Mouse (Mus musculus) lung, embryonic 16.5 days (tissue): Measurements from ENCODE around the gene Surf4. TPM values are rescaled to one million over a fixed set of nuclear protein-coding genes. Genes with fewer than 3 reads are reported as not detected.

ENCODE experiments used
- ATAC-seq: fragments of 200-750 bp; cut with Nextera tagmentation; 2 replicates; pipeline ENCODE4 v1.8.0; 2017; ENCODE audit warnings: low read depth, mild to moderate bottlenecking, moderate library complexity
- H3K27ac ChIP-seq: fragments of 300-500 bp; sonication (generic); 2 replicates; pipeline ENCODE4 v1.5.1; 2014; ENCODE audit warnings: mild to moderate bottlenecking, control low read depth, low read length
- H3K27me3 ChIP-seq: fragments of 300-500 bp; sonication (generic); 2 replicates; pipeline ENCODE4 v1.6.1; 2014; ENCODE audit warnings: low read depth, low read length, mixed read lengths; ENCODE audit not compliant: control insufficient read depth, insufficient read depth
- H3K36me3 ChIP-seq: fragments of 300-500 bp; sonication (generic); 2 replicates; pipeline ENCODE4 v1.6.1; 2014; ENCODE audit warnings: low read length; ENCODE audit not compliant: control insufficient read depth, insufficient read depth
- H3K4me1 ChIP-seq: fragments of 300-500 bp; sonication (generic); replicated peaks from 2 replicates; pipeline ENCODE4 v1.6.1; 2014; ENCODE audit warnings: low read length, mixed read lengths; ENCODE audit not compliant: control insufficient read depth, insufficient read depth
- H3K4me2 ChIP-seq: fragments of 300-500 bp; sonication (generic); 2 replicates; pipeline ENCODE4 v1.6.1; 2014; ENCODE audit warnings: low read depth, low read length, control low read depth
- H3K4me3 ChIP-seq: fragments of 300-500 bp; sonication (generic); 2 replicates; pipeline ENCODE4 v1.5.1; 2014; ENCODE audit warnings: mild to moderate bottlenecking, low read length, control low read depth
- H3K9ac ChIP-seq: fragments of 300-500 bp; sonication (generic); 2 replicates; pipeline ENCODE4 v1.6.1; 2014; ENCODE audit warnings: low read length, control low read depth
- H3K9me3 ChIP-seq: fragments of 300-500 bp; sonication (generic); 2 replicates; pipeline ENCODE4 v1.6.1; 2016; ENCODE audit warnings: low read length; ENCODE audit not compliant: control insufficient read depth
- WGBS: fragments of 180-500 bp; shearing (Covaris S2); extraction: QIAGEN DNeasy Blood & Tissue Kit; methylation state at CpG from one replicate; pipeline ENCODE4 v1.1.7; 2014; 5-methylcytosine and 5-hydroxymethylcytosine counted together
- polyA plus RNA-seq: library from polyadenylated mRNA; unstranded; fragments of >200 nt; fragmentation: Nextera tagmentation; extraction: Ambion mirVana; gene quantifications from 2 replicates; pipeline ENCODE4 v1.2.1, GENCODE M21; 2015

Gene Surf4
- polyA plus RNA-seq, 1 experiment from 2014 or later, result 215 TPM

DNA sequence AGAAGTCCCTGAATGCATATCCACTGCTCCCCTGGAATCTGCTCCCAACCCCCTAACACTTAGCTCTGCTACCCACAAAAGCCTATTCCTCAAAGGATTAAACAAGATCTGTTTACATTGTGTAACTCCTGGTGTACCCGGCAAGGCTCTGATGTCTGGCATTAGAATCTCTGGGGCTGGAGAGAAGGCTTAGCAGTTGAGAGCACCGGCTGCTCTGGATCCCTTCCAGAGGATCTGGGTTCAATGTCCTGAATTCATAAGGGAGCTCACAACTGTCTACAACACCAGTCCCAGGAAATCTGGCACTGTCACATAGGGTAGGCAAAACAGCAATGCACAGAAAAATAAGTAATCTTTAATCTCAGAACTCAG is 23.7 kb upstream of the Surf4 start:
- ATAC-seq, result no peak
- WGBS, result 75% methylated on average over 2 of the region's 2 CpGs

DNA sequence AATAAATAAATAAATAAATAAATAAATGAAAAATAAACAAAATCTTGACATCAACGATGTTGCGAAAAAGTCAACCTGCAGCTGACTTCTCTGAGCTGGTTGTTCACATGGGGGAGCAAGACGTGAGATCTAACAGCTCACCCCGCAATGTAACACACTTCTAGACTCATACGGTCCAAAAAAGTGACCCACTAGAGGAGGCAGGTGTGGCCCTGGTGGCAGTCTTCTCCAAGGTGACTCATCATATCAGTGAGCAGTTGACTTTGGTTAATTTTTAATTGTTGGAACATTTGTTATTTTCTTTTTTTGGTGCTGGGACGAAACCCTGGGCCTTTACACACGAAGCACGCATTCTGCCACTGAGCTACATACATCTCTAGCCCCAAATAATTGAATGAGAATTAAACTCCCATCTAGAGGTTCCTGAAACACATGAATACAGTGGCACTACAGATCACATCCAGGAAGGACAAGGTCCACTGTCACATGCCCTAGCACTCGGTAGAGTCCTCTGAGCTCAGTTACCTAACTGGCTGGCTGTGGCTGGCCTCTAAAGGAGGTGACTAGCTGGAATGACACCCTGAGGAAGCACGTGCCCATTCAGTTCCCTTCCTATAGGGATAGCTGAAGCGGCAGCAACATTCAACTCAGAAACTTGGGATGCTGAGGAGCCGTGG is 23.2 kb upstream of the Surf4 start:
- no peak overlapping the region for H3K27ac ChIP-seq
- ATAC-seq, result no peak
- H3K36me3 ChIP-seq, result peaks cover 64% of the 10 kb centered on the region
- no peaks in the 10 kb centered on the region for H3K27me3 ChIP-seq
- no peaks in the 10 kb centered on the region for H3K9me3 ChIP-seq
- no peaks in the 10 kb centered on the region for H3K4me1 ChIP-seq
- H3K9ac ChIP-seq, result no peak overlapping the region
- H3K4me2 ChIP-seq, result no peak overlapping the region
- H3K4me3 ChIP-seq, result no peak overlapping the region
- WGBS, result 90% methylated on average over 12 of the region's 12 CpGs

More for the DNA sequence above, 23.7 kb upstream of the Surf4 start:
- Histone ChIP-seq H3K9me3 (no peaks in the 10 kb centered on the region), H3K27ac (no peak overlapping the region), H3K9ac (no peak overlapping the region), H3K4me2 (no peak overlapping the region), H3K4me3 (no peak overlapping the region), H3K4me1 (no peaks in the 10 kb centered on the region), H3K27me3 (no peaks in the 10 kb centered on the region), H3K36me3 (peaks cover 64% of the 10 kb centered on the region)

DNA sequence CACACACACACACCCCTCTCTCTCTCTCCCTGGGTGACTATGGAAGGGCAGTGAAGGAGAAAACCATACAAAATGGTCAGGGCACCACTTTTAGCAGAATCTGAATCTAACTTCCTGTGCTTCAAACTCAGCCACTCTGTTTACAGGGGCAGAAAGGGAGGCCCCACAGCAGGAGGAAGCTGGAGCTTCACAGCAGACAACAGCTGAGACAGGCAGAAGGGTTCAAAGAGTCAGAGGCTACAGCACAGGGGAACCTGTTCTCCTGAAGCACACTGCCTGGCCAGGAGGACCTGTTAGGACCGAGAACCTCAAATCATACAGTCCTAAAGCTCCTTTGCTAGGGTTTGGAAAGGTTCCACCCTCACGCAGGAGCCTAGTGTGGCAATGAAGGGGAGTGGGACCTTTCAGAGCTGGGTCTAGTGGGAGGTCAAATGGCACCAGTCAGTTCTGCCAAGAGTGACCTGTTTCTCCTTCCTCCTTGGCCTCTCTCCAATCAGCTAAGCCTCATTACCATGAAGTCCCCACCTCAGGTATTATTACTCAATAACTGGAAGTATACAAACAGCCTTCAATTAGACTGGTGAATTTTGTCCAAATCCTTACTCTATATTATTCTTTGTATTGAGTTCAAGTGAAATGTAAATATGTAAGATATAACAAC is 21.1 kb upstream of the Surf4 start:
- H3K9me3 ChIP-seq, result no peaks in the 10 kb centered on the region

DNA sequence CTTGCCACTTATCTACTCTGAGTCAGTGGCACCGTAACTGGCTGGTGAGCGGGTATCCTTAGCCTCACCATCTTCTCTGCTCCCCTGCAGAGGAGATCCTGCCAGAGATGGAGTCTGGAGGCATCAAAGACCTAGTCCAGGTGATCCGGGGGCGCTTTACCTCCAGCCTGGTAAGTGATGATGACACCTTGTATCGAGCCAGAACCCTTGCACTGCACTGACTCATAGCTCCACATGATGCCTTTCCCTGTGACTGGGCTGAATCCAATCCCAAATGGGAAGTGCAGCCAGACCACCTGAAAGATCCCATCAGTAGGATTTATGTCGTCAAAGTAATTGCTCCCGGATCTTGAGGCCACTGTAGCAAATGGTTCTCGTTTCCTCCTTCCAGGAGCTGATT is 19.1 kb upstream of the Surf4 start:
- peaks cover 43% of the 10 kb centered on the region for H3K36me3 ChIP-seq

More for the DNA sequence above, 21.1 kb upstream of the Surf4 start:
- Histone ChIP-seq H3K27ac (no peak overlapping the region), H3K9ac (no peak overlapping the region), H3K36me3 (peaks cover 57% of the 10 kb centered on the region), H3K4me3 (no peak overlapping the region), H3K4me2 (no peak overlapping the region), H3K27me3 (no peaks in the 10 kb centered on the region), H3K4me1 (no peaks in the 10 kb centered on the region)
- 79% methylated on average over 2 of the region's 2 CpGs for WGBS
- no peak for ATAC-seq

DNA sequence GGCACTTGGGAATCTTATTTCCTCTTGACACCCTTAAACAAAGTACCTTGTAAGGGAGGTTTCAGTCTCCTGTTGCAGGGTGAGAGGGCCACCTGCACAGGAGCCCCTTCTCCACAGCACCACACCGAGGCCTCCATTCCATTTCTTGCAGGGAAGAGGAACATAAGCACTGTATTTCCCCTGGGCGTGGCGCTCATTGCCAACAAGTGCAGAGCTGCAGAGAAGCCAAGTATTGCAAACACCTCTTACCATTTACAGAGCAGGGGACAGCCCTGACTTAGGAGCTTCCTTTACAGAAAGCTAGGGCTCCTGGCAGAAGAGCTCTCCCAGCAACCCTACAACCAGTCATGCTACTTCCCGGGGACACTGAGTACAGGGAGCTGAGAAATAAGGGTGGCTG is 18.5 kb upstream of the Surf4 start:
- no peak for ATAC-seq
- 85% methylated on average over 4 of the region's 4 CpGs for WGBS
- Histone ChIP-seq H3K36me3 (peaks cover 38% of the 10 kb centered on the region), H3K27me3 (no peaks in the 10 kb centered on the region), H3K4me1 (no peaks in the 10 kb centered on the region), H3K4me3 (no peak overlapping the region), H3K27ac (no peak overlapping the region), H3K9me3 (no peaks in the 10 kb centered on the region), H3K9ac (no peak overlapping the region), H3K4me2 (no peak overlapping the region)

More for the DNA sequence above, 19.1 kb upstream of the Surf4 start:
- Histone ChIP-seq H3K4me3 (no peak overlapping the region), H3K9ac (no peak overlapping the region), H3K27ac (no peak overlapping the region), H3K4me1 (no peaks in the 10 kb centered on the region), H3K27me3 (no peaks in the 10 kb centered on the region), H3K9me3 (no peaks in the 10 kb centered on the region), H3K4me2 (no peak overlapping the region)
- no peak for ATAC-seq
- 91% methylated on average over 8 of the region's 8 CpGs for WGBS

DNA sequence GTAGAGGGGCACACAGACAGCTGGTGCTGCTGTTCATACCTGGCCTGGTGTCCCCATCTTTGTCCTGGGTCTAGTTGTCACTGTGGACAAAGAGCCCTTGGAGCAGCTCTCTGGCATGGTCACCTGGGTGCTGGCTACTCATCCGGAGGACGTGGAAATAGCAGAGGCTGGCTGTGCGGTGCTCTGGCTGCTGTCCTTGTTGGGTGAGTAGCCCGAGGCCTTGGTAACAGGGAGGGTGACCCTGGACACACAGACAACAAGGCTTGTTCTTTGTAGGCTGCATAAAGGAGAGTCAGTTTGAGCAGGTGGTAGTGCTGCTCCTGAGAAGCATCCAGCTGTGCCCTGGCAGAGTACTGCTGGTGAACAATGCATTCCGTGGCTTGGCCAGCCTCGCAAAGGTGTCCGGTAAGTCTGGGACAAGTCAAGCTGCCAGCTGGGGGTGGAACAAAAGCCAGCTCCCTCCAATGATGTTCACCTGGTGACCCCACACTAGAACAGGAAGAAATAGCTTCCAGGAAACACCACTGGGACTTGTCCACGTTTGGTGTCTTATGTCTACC is 17.7 kb upstream of the Surf4 start:
- Histone ChIP-seq H3K9me3 (no peaks in the 10 kb centered on the region), H3K4me2 (no peak overlapping the region), H3K27me3 (no peaks in the 10 kb centered on the region), H3K27ac (no peak overlapping the region), H3K4me3 (no peak overlapping the region), H3K9ac (no peak overlapping the region), H3K36me3 (peaks cover 30% of the 10 kb centered on the region), H3K4me1 (no peaks in the 10 kb centered on the region)
- 83% methylated on average over 8 of the region's 8 CpGs for WGBS
- ATAC-seq, result no peak

DNA sequence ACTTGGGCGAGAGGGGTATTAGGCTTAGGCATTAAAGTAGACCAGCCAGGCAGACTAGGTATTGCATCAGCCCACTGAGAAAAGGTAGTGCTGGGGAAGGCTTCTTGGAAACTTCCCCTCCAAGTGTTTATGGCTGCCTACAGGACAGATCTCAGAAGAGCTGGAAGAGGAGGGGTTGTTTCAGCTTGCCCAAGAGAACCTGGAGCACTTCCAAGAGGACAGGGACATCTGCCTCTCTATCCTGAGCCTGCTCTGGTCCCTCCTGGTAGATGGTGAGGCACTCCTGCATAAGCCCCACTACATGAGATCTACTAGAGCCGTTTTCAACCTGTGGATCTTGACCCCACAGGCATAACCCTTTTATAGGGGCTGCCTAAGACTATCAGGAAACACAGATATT is 16.7 kb upstream of the Surf4 start:
- H3K36me3 ChIP-seq, result peaks cover 23% of the 10 kb centered on the region
- no peaks in the 10 kb centered on the region for H3K9me3 ChIP-seq
- no peaks in the 10 kb centered on the region for H3K27me3 ChIP-seq
- no peak overlapping the region for H3K4me3 ChIP-seq
- H3K4me1 ChIP-seq, result no peaks in the 10 kb centered on the region
- no peak overlapping the region for H3K4me2 ChIP-seq
- H3K9ac ChIP-seq, result no peak overlapping the region
- 86% methylated on average over 2 of the region's 2 CpGs for WGBS
- ATAC-seq, result no peak
- H3K27ac ChIP-seq, result no peak overlapping the region

DNA sequence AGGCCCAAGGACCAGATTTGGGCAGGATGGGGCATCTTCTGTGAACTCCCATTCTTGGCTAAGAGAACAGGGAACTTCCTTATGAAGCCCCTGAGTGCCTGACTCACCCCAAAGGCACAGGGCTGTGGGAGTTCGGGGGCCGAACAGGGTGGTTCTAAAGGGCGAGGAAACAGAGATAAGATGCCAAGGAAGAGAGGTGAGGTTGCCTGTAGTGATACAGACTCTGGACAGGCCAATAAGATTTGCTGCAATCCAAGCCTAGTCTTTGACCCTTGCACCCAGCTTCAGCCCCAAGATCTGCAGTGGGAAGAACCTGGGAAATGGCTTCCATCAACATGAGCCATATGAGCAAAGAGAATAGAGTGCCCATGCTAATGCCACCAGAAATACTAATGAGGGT is 9.5 kb upstream of the Surf4 start:
- no peak overlapping the region for H3K4me2 ChIP-seq
- 71% methylated on average over 3 of the region's 3 CpGs for WGBS
- no peaks in the 10 kb centered on the region for H3K4me1 ChIP-seq
- no peaks in the 10 kb centered on the region for H3K27me3 ChIP-seq
- no peak overlapping the region for H3K9ac ChIP-seq
- no peaks in the 10 kb centered on the region for H3K9me3 ChIP-seq
- H3K36me3 ChIP-seq, result no peaks in the 10 kb centered on the region
- no peak overlapping the region for H3K4me3 ChIP-seq
- H3K27ac ChIP-seq, result no peak overlapping the region
- no peak for ATAC-seq

DNA sequence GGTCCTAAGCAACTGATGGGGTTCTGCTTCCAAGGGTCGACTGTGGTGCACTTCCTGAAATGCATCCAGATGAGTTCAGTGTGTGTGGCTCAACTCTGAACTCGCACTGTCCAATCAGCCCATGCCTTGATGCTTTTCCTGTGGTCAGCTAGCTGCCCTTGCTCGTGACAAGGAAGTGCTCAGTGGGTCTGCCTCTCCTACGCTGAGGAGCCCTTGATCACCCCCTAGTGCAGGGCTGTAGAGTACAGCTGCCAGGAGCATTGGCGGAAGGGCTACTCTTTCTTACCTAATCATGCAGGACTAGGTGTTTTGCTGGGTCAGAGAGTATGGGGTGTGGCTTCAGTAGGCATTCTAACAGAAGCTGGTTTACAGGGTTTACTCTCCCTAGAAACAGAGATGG is 7.8 kb upstream of the Surf4 start:
- Histone ChIP-seq H3K4me3 (no peak overlapping the region), H3K9ac (no peak overlapping the region), H3K27ac (no peak overlapping the region), H3K27me3 (no peaks in the 10 kb centered on the region), H3K9me3 (no peaks in the 10 kb centered on the region), H3K36me3 (no peaks in the 10 kb centered on the region), H3K4me2 (no peak overlapping the region), H3K4me1 (no peaks in the 10 kb centered on the region)
- 19% methylated on average over 5 of the region's 5 CpGs for WGBS
- no peak for ATAC-seq
